Mouse (Mus musculus): ENCODE results near the gene Mfsd4b4. TPM values are rescaled to one million over a fixed set of nuclear protein-coding genes. Genes with fewer than 3 reads are reported as not detected.
"Not testable (repeated sequence)": the region's sequence is repeated elsewhere in the genome, so short reads cannot be mapped to it uniquely, and the experiment has no call there.

Gene Mfsd4b4
- polyA plus RNA-seq (2012) = not detected in 2 replicates

GRCm38 (mm10) chr10:39898874-39899371, at the start of gene Mfsd4b4:
TSS of gene Mfsd4b4 (minus strand) at chr10:39899238.
- no peaks in the 10 kb centered on the region for H3K27me3 ChIP-seq (ENCODE audit: control insufficient read depth)

GRCm38 (mm10) chr10:39947195-39947594, 48.2 kb upstream of the Mfsd4b4 start:
- not testable (repeated sequence) for H3K4me3 ChIP-seq (replicated peaks); H3K4me1 ChIP-seq (ENCODE audit: control insufficient read depth); H3K9me3 ChIP-seq (ENCODE audit: control insufficient read depth, low read length); H3K36me3 ChIP-seq (ENCODE audit: control insufficient read depth); H3K27me3 ChIP-seq (ENCODE audit: control insufficient read depth)

More at GRCm38 (mm10) chr10:39898874-39899371, at the start of gene Mfsd4b4:
- TF ChIP-seq TAL1 (IDR thresholded peaks at IDR 0.05; ENCODE audit: low read length) (no peak), GATA1 (IDR thresholded peaks at IDR 0.05; ENCODE audit: low read length) (no peak)
- Histone ChIP-seq H3K4me3 (replicated peaks) (peak within 1 kb of the TSS; percentile 80), H3K4me1 (ENCODE audit: control insufficient read depth) (peaks cover 33% of the 10 kb centered on the region), H3K9me3 (ENCODE audit: control insufficient read depth, low read length) (peaks cover 5% of the 10 kb centered on the region; the same call in 1 of the 2 replicates), H3K36me3 (ENCODE audit: control insufficient read depth) (no peaks in the 10 kb centered on the region)

- no peak for TF ChIP-seq TAL1 (IDR thresholded peaks at IDR 0.05; ENCODE audit: low read length)
- TF ChIP-seq GATA1 (IDR thresholded peaks at IDR 0.05; ENCODE audit: low read length) = no peak
- Histone ChIP-seq H3K36me3 (ENCODE audit: control insufficient read depth) (no peaks in the 10 kb centered on the region), H3K27me3 (ENCODE audit: control insufficient read depth) (no peaks in the 10 kb centered on the region), H3K9me3 (ENCODE audit: control insufficient read depth, low read length) (no peaks in the 10 kb centered on the region), H3K4me1 (ENCODE audit: control insufficient read depth) (no peaks in the 10 kb centered on the region), H3K4me3 (replicated peaks) (no peak overlapping the region)
These were observed 37.5 kb upstream of the Mfsd4b4 start for GRCm38 (mm10) chr10:39936553-39936952.

- Histone ChIP-seq H3K4me1 (ENCODE audit: control insufficient read depth) (peaks cover 3% of the 10 kb centered on the region), H3K36me3 (ENCODE audit: control insufficient read depth) (no peaks in the 10 kb centered on the region), H3K27me3 (ENCODE audit: control insufficient read depth) (peaks cover 28% of the 10 kb centered on the region), H3K4me3 (replicated peaks) (no peak within 1 kb of the TSS), H3K9me3 (ENCODE audit: control insufficient read depth, low read length) (no peaks in the 10 kb centered on the region)
- no peak for TF ChIP-seq GATA1 (IDR thresholded peaks at IDR 0.05; ENCODE audit: low read length)
- TF ChIP-seq TAL1 (IDR thresholded peaks at IDR 0.05; ENCODE audit: low read length) = no peak
These were observed 27.6 kb upstream of the Mfsd4b4 start, which contains the start of gene Mfsd4b2 for GRCm38 (mm10) chr10:39926616-39927139. TSS of gene Mfsd4b2 (minus strand) at chr10:39926923.

- H3K4me3 ChIP-seq (replicated peaks); H3K9me3 ChIP-seq (ENCODE audit: control insufficient read depth, low read length); H3K4me1 ChIP-seq (ENCODE audit: control insufficient read depth); H3K36me3 ChIP-seq (ENCODE audit: control insufficient read depth): not testable (repeated sequence)
- peaks cover 28% of the 10 kb centered on the region for H3K27me3 ChIP-seq (ENCODE audit: control insufficient read depth)
These were observed 25.5 kb upstream of the Mfsd4b4 start for GRCm38 (mm10) chr10:39924556-39924955.

- H3K27me3 ChIP-seq (ENCODE audit: control insufficient read depth) = no peaks in the 10 kb centered on the region
- H3K4me1 ChIP-seq (ENCODE audit: control insufficient read depth) = no peaks in the 10 kb centered on the region
- no peak for TF ChIP-seq TAL1 (IDR thresholded peaks at IDR 0.05; ENCODE audit: low read length)
- TF ChIP-seq GATA1 (IDR thresholded peaks at IDR 0.05; ENCODE audit: low read length) = no peak
- H3K4me3 ChIP-seq (replicated peaks) = no peak overlapping the region
- no peaks in the 10 kb centered on the region for H3K9me3 ChIP-seq (ENCODE audit: control insufficient read depth, low read length)
- H3K36me3 ChIP-seq (ENCODE audit: control insufficient read depth) = no peaks in the 10 kb centered on the region
These were observed 13.6 kb upstream of the Mfsd4b4 start for GRCm38 (mm10) chr10:39912616-39913015.

GRCm38 (mm10) chr10:39908768-39909441, 9.9 kb upstream of the Mfsd4b4 start:
- Histone ChIP-seq H3K27me3 (ENCODE audit: control insufficient read depth) (no peaks in the 10 kb centered on the region), H3K4me3 (replicated peaks) (no peak overlapping the region), H3K36me3 (ENCODE audit: control insufficient read depth) (no peaks in the 10 kb centered on the region), H3K4me1 (ENCODE audit: control insufficient read depth) (no peaks in the 10 kb centered on the region), H3K9me3 (ENCODE audit: control insufficient read depth, low read length) (no peaks in the 10 kb centered on the region)
- no peak for TF ChIP-seq TAL1 (IDR thresholded peaks at IDR 0.05; ENCODE audit: low read length)
- no peak for TF ChIP-seq GATA1 (IDR thresholded peaks at IDR 0.05; ENCODE audit: low read length)

GRCm38 (mm10) chr10:39906799-39907658, 8.0 kb upstream of the Mfsd4b4 start:
- no peaks in the 10 kb centered on the region for H3K36me3 ChIP-seq (ENCODE audit: control insufficient read depth)
- H3K4me3 ChIP-seq (replicated peaks) = no peak overlapping the region
- no peaks in the 10 kb centered on the region for H3K4me1 ChIP-seq (ENCODE audit: control insufficient read depth)
- H3K9me3 ChIP-seq (ENCODE audit: control insufficient read depth, low read length) = no peaks in the 10 kb centered on the region
- no peak for TF ChIP-seq TAL1 (IDR thresholded peaks at IDR 0.05; ENCODE audit: low read length)
- TF ChIP-seq GATA1 (IDR thresholded peaks at IDR 0.05; ENCODE audit: low read length) = no peak
- no peaks in the 10 kb centered on the region for H3K27me3 ChIP-seq (ENCODE audit: control insufficient read depth)

GRCm38 (mm10) chr10:39904191-39904590, 5.2 kb upstream of the Mfsd4b4 start:
- Histone ChIP-seq H3K4me3 (replicated peaks) (no peak overlapping the region), H3K4me1 (ENCODE audit: control insufficient read depth) (peaks cover 2% of the 10 kb centered on the region), H3K9me3 (ENCODE audit: control insufficient read depth, low read length) (peaks cover 5% of the 10 kb centered on the region; the same call in 1 of the 2 replicates), H3K27me3 (ENCODE audit: control insufficient read depth) (no peaks in the 10 kb centered on the region), H3K36me3 (ENCODE audit: control insufficient read depth) (no peaks in the 10 kb centered on the region)
- TF ChIP-seq TAL1 (IDR thresholded peaks at IDR 0.05; ENCODE audit: low read length) = no peak
- no peak for TF ChIP-seq GATA1 (IDR thresholded peaks at IDR 0.05; ENCODE audit: low read length)
